Mouse (Mus musculus) thymus, adult 2 months (tissue): ENCODE data around the gene 2310039H08Rik. TPM values are rescaled to one million over a fixed set of nuclear protein-coding genes. Genes with fewer than 3 reads are reported as not detected.
A peak's percentile ranks its signal among the peaks of the same experiment; 100 is the strongest.

Source experiments
- DNase-seq: peaks from one replicate; pipeline ENCODE4 v3.0.0; 2021
- H3K27ac ChIP-seq: fragments of 200-500 bp; 2 replicates; pipeline ENCODE4 v1.5.1; 2012; ENCODE audit warnings: low read length, control low read depth; ENCODE audit not compliant: control insufficient read depth, insufficient read depth
- H3K27me3 ChIP-seq: fragments of 200-500 bp; 2 replicates; pipeline ENCODE4 v1.6.1; 2012; ENCODE audit warnings: mild to moderate bottlenecking, low read length, moderate library complexity, mixed read lengths; ENCODE audit not compliant: control insufficient read depth, insufficient read depth
- H3K36me3 ChIP-seq: fragments of 200-500 bp; 2 replicates; pipeline ENCODE4 v1.6.1; 2012; ENCODE audit warnings: mild to moderate bottlenecking, low read length, moderate library complexity; ENCODE audit not compliant: control insufficient read depth, insufficient read depth
- H3K4me1 ChIP-seq: fragments of 200-500 bp; replicated peaks from 2 replicates; pipeline ENCODE4 v1.6.1; 2012; ENCODE audit warnings: low read length; ENCODE audit not compliant: control insufficient read depth, insufficient read depth
- H3K4me3 ChIP-seq: fragments of 200-500 bp; 2 replicates; pipeline ENCODE4 v1.5.1; 2012; ENCODE audit warnings: mild to moderate bottlenecking, low read length, control low read depth, moderate library complexity; ENCODE audit not compliant: control insufficient read depth, insufficient read depth
- CTCF ChIP-seq: fragments of 200-500 bp; IDR thresholded peaks from 2 replicates; pipeline ENCODE4 v1.5.1; 2012; ENCODE audit warnings: mild to moderate bottlenecking, control low read depth, low read length, moderate library complexity, borderline replicate concordance; ENCODE audit not compliant: control insufficient read depth, poor library complexity, insufficient read depth; ENCODE audit errors: extremely low read depth
- POLR2A ChIP-seq: fragments of 200-500 bp; IDR thresholded peaks from 2 replicates; pipeline ENCODE4 v1.6.1; 2012; ENCODE audit warnings: mild to moderate bottlenecking, low read length, control low read depth, moderate library complexity; ENCODE audit not compliant: control insufficient read depth, poor library complexity, insufficient read depth; ENCODE audit errors: extremely low read depth
- WGBS: fragments of 180-500 bp; shearing (Covaris S2); methylation state at CpG from one replicate; pipeline ENCODE4 v1.1.7; 2018; 5-methylcytosine and 5-hydroxymethylcytosine counted together
- polyA plus RNA-seq: library from polyadenylated mRNA; depleted of rRNA; stranded (reverse); fragments of >200 nt; gene quantifications from 2 replicates; pipeline ENCODE4 v1.2.3, GENCODE M21; 2012; rRNA removed

Gene 2310039H08Rik
- 106 TPM in 2 replicates for polyA plus RNA-seq

DNA sequence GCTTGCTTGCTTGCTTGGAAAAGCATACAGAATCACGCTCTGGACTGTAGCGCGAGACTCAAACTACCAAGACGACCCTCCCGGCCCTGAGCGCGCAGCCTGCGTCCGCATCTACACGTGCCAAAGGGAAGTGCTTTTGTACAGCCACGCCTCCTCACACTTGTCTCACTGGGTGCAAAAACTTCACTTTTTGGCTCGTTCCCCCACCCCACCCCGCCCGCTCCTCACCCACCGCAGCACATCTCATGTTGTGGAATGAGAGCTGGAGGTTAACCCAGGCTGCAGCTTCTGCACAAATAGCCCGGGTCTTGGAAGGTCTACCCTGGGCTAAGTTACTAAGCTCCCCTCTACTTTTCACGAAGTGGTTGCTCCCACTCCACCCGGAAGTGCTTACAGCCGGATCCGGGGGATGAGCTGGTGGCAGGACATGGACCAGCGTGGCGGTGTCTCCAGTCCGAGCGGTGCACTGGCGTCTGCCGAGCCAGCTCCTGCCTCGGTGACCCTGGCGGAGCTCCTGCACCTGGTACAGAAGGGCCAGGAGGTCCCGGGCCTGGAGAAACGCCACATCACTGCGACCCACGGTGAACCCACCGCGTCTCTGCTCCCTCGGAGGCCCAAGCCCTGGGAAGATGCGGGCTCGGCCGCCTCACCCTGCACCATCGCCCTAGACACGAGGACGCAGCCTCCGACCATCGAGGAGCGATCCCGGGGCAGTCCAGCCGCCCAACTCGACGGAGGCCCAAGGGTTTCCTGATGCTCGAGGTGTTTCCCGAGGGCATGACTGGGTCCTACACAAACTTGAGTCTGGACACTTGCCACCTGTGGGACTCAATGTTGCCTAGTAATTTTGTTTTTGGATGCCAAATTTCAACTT, at the start of gene 2310039H08Rik:
TSS of gene 2310039H08Rik (plus strand) at position 232 of the 874 bp plus-strand sequence.
- peak; percentile 82 for DNase-seq
- no peaks in the 10 kb centered on the region for H3K27me3 ChIP-seq
- 0 out of 2 replicates have a peak, but pooled peaks have one; percentile 66 for TF ChIP-seq POLR2A
- no peak; the same call in 1 of the 2 replicates for TF ChIP-seq CTCF
- H3K27ac ChIP-seq: peak within 1 kb of the TSS; percentile 32
- WGBS: under 1% methylated on average over 50 of the region's 50 CpGs
- peak within 1 kb of the TSS; percentile 81 for H3K4me3 ChIP-seq
- H3K4me1 ChIP-seq: peaks cover 24% of the 10 kb centered on the region
- H3K36me3 ChIP-seq: peaks cover 24% of the 10 kb centered on the region

DNA sequence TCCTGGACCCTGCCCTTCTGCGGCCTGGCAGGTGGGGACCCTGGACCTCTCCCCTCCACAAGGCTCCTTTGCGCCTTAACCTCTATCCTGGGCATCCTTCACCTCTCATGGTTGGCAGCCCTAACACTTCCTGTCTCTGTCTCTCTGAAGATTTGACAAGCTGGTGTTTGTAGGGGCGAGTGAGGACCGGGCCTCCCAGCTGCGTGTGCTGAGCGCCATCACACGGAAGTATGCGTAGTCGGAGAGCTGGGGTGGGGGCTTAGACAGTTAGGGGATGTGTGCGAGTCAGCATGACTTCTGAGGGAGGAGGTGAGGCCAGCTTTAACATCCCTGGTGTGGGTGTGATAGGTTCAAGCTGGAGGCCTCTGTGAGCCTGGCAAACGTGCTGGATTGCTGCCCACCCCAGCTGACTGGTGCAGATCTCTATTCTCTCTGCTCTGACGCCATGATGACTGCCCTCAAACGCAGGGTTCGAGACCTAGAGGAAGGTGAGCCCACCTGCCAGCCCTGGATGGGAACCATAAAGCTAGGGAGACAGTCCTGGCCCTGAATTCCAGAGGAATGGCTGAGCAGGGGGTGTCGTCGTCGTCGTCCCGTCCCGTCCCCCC, 47.9 kb upstream of the 2310039H08Rik start:
- DNase-seq: no peak
- Histone ChIP-seq H3K4me1 (peaks cover 9% of the 10 kb centered on the region; the same call in 1 of the 2 replicates), H3K27ac (no peak overlapping the region), H3K27me3 (no peaks in the 10 kb centered on the region), H3K36me3 (peaks cover 5% of the 10 kb centered on the region; the same call in 1 of the 2 replicates), H3K4me3 (no peak overlapping the region)
- TF ChIP-seq CTCF (no peak), POLR2A (no peak)
- 89% methylated on average over 20 of the region's 20 CpGs for WGBS

DNA sequence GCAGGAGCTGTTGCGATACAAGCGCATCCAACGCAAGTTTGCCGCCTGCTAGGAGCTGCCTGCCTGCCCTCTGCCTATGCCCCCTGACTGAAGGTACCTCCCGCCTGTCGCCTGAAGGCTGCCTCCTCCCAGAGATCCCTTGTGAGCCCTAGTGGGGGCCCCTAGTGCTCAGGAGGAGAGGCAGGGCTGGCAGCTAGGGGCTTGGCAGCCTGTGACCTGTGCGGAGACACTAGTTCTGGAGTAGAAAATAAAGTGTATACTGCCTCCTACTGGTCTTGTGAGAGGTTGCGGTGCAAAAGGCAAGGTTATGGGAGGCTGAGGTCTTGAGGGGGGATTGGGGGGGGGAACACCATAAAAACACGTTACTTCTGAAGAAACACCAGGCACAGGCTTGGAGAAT, 47.2 kb upstream of the 2310039H08Rik start:
- TF ChIP-seq POLR2A (no peak), CTCF (no peak; the same call in 1 of the 2 replicates)
- Histone ChIP-seq H3K4me3 (no peak overlapping the region), H3K4me1 (peaks cover 9% of the 10 kb centered on the region; the same call in 1 of the 2 replicates), H3K27ac (no peak overlapping the region), H3K36me3 (peaks cover 5% of the 10 kb centered on the region; the same call in 1 of the 2 replicates), H3K27me3 (no peaks in the 10 kb centered on the region)
- WGBS: 85% methylated on average over 9 of the region's 9 CpGs
- peak; percentile 41 for DNase-seq

GRCm38 (mm10) chr17:46725731-46726645, 46.4 kb upstream of the 2310039H08Rik start:
- H3K4me3 ChIP-seq: no peak overlapping the region
- no peaks in the 10 kb centered on the region for H3K27me3 ChIP-seq
- no peak overlapping the region for H3K27ac ChIP-seq
- peaks cover 9% of the 10 kb centered on the region; the same call in 1 of the 2 replicates for H3K4me1 ChIP-seq
- no peak for DNase-seq
- peaks cover 5% of the 10 kb centered on the region; the same call in 1 of the 2 replicates for H3K36me3 ChIP-seq
- 96% methylated on average over 26 of the region's 26 CpGs for WGBS
- TF ChIP-seq POLR2A: no peak
- TF ChIP-seq CTCF: no peak

DNA sequence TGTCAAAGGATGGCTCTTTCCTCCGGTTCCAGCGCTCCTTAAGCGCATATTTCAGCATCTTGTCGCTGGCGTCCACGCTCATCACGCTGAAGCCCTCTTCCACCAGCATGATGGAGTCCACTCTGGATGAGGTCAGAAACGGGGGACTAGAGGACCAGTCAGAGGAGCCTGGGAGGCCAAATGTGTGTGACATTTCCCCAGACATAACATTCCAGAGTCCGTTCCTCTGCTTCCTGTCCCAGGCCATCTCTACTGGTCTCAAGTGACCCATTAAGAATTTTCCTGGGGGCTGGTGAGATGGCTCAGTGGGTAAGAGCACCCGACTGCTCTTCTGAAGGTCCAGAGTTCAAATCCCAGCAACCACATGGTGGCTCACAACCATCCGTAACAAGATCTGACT, 45.2 kb upstream of the 2310039H08Rik start:
- 97% methylated on average over 11 of the region's 11 CpGs for WGBS
- Histone ChIP-seq H3K36me3 (no peaks in the 10 kb centered on the region), H3K27me3 (no peaks in the 10 kb centered on the region), H3K27ac (no peak overlapping the region), H3K4me1 (peaks cover 7% of the 10 kb centered on the region; the same call in 1 of the 2 replicates), H3K4me3 (no peak overlapping the region)
- no peak for DNase-seq
- TF ChIP-seq POLR2A (no peak), CTCF (no peak)
